Mouse (Mus musculus): ENCODE data around the gene Mrgprh.

Mrgprh gene

GRCm38 (mm10) chr17:12868640-12869039 lies 7.2 kb upstream of the Mrgprh start:
- peak; percentile 37 for DNase-seq

- DNase-seq, result peak; percentile 9
Measured at GRCm38 (mm10) chr17:12872275-12873028, 3.4 kb upstream of the Mrgprh start.

DNA sequence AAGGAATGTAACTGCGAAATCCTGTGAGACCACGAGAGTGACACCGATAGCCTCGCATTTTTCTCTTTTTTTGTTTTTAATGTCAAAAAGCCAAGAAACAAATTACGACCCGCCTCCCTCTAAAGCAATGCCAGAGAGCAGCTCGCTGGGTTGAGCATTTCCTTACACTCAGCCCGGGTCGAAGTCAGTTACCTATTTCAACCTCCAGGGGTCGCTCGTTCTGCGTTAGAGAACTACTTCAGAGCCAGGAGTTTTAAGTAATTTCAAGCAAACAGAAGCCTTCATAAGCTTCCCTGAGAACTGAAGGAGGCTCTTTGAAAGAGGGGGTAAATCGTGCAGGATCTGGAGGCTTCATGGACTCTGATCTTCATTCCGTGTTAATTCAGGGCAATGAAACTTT lies 4.3 kb downstream of the Mrgprh start:
- peak; percentile 89 for DNase-seq

GRCm38 (mm10) chr17:12881216-12881615 lies 5.4 kb downstream of the Mrgprh start:
- DNase-seq, result no peak

GRCm38 (mm10) chr17:12886620-12887019 lies 10.8 kb downstream of the Mrgprh start:
- no peak for DNase-seq

- DNase-seq, result no peak
Measured at GRCm38 (mm10) chr17:12887021-12887775, 11.4 kb downstream of the Mrgprh start.

DNA sequence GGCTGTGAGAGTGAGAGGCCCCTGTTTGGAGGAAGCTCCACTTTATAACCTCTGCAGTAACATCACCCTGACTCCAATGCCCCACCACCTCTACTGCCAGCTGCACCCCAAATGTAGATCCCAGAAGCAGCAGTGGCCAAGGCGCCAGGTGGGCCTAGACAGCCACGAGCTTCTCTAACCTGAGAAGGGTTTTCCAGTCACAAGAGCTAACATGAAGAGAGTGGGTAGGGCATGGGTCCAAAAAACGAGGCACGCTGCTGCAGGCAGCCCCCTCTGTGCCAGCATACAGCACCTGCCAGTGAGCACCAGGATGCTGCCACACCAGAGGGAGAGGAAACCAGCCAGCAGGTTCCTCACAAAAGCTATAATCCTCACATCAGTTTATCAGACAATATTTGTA lies 15.2 kb downstream of the Mrgprh start:
- no peak for DNase-seq

DNA sequence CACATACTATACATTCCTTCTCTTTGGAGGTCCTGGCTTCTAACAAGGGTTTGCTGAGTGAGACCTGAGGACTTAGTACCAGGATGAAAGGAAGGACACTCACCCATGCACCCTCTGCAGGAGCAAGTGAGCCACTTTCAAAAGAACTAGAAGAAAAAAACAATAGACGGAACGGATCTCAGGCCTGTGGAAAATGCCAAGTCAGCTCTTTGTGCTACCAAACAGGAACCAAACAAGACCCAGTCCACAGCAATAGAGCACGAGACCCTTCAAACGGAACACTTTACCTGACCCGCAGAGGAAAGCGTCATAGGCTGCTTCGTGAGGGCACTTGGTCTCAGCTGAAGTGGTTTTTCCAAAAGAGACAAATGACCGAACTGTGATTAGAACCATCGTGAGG lies 16.2 kb downstream of the Mrgprh start:
- no peak for DNase-seq

DNA sequence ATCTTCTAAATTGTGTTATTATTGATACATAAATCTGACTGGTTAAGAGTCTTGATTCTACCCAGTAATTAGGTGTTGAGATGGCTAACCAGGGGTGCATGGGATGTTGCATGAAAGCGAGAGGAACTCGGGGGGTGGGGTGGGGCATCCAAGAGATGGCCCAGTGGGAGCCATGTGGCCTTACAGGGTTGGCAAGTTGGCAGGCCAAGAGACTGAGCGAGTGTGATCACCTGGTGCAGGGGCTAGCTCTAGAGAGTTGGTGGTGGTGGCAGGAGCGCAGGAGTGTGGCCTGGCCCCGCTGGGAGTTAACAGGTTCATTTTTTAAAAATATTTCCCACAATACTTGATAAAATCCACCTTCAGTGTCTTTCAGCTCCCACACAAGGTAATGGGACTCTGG lies 21.8 kb downstream of the Mrgprh start:
- no peak for DNase-seq

DNA sequence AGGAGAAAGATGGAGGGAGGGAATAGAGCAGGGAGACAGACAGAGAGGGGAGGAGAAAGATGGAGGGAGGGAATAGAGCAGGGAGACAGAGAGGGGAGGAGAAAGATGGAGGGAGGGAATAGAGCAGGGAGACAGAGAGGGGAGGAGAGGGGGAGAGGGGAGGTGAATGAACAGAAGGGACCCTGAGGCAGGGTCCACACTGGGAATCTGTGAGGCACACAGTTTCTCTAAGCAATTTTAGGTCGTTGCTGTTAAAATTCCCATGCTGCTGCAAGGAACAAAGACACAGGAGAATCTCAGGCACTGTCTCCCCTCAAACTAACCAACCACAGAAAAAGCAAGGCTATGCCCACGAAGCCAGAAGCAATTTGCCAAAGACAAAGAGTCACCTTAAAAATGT lies 22.8 kb downstream of the Mrgprh start:
- peak; percentile 14 for DNase-seq

DNA sequence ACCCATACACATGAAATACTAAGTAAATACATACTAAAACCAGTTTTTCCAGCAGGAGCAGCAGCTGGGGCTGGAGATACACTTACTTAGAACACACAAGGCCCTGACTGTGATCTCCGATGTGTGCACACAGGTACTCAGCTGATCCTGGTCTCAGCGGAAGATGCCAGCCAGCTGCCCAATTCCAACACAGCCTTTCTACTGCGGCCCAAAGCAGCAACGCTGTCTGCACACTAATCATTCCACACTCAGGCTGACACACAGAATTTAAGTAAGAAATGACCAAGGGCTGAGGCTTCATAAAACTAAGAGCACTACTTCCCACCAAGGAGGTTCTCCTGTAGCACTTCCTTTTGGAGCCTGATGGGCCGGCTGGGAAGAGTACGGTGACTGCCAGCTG lies 26.5 kb downstream of the Mrgprh start:
- no peak for DNase-seq

GRCm38 (mm10) chr17:12903372-12904333 lies 27.8 kb downstream of the Mrgprh start:
- peak; percentile 36 for DNase-seq

GRCm38 (mm10) chr17:12904349-12904748 lies 28.5 kb downstream of the Mrgprh start:
- no peak for DNase-seq

GRCm38 (mm10) chr17:12905810-12906209 lies 30.0 kb downstream of the Mrgprh start:
- DNase-seq, result no peak

- no peak for DNase-seq
Measured at GRCm38 (mm10) chr17:12906436-12906835, 30.6 kb downstream of the Mrgprh start.

DNA sequence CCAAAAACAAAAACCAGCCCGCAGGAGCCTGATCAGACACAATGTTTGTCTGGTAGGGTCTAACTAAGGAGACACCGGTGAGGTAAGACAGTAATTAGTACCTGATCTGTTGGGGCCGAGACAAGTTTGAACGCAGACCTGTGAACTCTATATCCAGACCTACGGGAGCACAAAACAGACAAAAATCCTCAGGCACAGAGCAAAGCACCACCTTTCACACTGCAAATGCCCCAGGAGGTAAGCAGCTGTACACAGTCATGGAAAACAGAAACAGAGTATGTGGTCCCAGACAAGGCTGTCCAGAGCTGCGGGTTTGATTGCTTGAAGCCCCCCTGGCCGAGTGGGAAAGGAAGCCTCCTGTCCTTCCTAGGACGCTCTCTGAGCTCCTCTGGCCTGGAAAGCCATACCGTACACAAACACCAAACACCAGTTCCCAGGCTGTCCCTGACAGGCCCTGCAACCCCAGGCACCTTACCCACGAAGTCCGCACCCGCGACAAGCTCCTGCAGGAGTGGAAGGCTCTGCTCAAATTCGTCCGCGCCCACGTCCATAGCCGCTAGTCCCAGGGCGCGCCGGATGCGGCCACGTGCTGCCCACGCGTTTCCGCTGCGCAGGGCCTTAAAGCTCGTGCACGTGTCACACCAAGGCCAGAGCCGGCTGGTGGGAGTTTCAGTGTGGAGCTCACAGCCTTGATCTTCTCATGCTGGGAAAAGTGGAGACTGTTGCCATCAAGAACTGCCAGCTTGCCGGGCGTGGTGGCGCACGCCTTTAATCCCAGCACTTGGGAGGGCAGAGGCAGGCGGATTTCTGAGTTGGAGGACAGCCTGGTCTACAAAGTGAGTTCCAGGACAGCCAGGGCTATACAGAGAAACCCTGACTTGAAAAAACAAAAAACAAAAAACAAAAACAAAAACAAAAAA lies 33.8 kb downstream of the Mrgprh start, which contains the start of gene Pnldc1:
TSS of gene Pnldc1 (minus strand) at position 870 of the 920 bp plus-strand sequence.
- no peak for DNase-seq

DNA sequence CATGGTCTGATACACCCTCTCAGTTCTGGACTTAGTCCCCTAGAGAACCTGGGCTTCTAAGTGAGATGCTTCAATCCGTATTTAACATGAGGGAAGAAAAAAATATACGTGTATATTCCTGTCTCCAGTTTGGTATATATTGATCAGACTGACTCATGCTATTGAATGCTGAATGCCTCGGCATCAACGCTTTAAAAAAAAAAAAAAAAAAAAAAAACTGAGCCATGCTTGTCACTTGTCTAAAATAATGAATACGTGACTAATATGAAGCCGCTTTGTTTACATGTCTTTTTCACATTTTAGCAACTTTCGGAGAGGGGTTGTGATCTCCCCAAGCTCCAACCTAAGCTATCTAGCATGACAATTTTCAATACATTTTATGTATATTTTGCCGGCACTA lies 34.6 kb downstream of the Mrgprh start:
- DNase-seq, result no peak

DNA sequence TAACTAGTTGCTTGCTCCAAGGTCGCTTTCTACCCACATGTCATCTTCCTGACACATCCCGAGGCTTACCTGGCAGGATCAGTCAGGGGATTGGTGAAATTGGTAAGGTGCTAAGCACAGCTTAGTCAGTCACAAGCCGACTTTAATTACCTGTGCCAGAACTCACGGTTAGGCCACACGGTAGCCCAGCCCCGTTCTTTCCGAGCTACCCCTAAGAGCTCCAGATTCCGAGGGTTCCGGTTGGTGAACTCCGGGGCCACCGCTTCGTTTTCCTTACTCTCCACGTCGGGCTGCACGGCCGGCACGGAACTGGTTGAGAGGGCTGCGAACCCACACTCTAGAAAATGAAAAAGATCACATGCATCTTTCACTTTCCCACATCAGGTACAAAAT lies 39.6 kb downstream of the Mrgprh start, which contains the start of gene Tcp1:
TSS of gene Tcp1 (plus strand) at position 214 of the 393 bp plus-strand sequence.
- DNase-seq, result peak; percentile 21

DNA sequence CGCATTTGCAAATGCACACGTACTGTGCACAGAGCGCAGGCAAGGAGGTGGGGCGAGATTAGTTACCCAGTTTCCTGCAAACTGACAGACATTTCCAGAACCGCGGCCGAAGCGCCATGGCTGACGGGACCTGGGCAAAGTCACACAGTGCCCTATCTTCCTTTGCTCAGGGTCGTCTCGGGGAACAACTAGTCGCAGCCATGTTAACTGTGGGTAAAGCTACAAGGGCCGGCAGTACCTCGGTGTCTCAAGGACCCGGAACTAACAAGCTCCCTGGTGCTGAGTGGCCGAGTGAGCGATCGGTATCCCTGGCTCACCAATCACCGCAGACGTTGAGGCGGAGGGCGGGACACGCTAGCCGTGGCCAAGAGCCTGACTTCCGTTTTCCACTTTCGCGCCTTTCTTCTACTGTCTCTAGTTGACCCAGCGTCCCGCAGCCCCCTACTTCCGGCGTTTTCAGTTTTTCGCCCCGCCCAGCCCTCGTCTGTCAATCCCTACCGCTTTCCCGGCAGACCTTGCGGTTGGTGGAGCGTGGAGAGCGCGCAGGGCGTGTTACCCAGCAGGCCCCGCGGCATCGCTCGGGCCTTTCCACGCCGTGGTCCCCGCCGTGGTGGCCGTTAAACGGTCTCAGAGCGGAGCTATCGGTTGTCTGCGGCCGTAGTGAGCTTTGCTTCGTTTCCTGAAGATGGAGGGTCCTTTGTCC lies 40.2 kb downstream of the Mrgprh start, which contains the start of gene Mrpl18:
TSS of gene Mrpl18 (minus strand) at position 465 of the 703 bp plus-strand sequence.
- DNase-seq, result peak; percentile 100

GRCm38 (mm10) chr17:12916588-12917380 lies 41.0 kb downstream of the Mrgprh start:
- DNase-seq, result peak; percentile 61

Measured in embryo, embryonic 11 days (tissue).